Mouse (Mus musculus): ENCODE results near the gene Wscd1.
"Not testable (repeated sequence)": the region's sequence is repeated elsewhere in the genome, so short reads cannot be mapped to it uniquely, and the experiment has no call there.

Gene Wscd1

DNA sequence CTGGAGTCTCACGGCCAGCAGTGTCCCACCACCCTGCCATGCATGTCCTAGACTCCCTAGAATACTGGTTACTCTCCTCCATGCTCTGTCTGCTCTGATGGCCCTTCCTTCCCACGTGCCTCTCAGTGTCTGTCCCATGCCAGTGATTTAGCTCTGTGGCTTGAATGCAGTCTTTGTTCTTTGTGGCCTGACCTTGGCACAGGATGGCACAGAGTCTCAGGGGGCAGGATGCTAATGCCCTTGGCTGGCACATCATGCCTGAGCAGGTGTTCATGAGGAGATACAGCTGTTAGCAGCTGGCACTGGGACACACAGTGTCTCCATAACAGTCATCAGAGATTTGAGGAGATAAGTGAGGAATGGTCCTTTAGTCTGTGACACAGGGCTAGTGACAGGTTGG is 20.8 kb downstream of the Wscd1 start:
- DNase-seq, result no peak

GRCm38 (mm10) chr11:71771074-71771473 is 21.4 kb downstream of the Wscd1 start:
- no peak for DNase-seq

GRCm38 (mm10) chr11:71772056-71772455 is 22.3 kb downstream of the Wscd1 start:
- DNase-seq, result peak; percentile 49

DNA sequence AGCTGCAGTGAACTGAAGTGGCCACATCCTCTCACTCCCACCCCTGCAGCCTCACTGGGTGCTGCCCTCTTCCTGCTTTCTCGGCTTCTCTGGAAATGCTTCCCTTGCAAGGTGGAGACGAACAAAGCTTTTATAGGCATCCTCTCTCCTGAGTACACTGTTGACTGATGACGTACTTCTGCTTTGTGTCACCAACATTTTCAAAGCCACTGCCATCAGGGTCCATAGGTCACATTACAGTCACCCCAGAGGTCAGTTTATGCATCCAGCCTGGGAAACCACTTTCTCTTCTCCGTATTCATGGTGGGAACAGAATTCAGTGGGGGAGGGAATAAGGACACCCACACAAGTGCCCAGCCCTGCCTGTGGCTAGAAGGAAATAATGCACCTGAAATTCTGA is 23.1 kb downstream of the Wscd1 start:
- no peak for DNase-seq

- peak; percentile 53 for DNase-seq
Observed at GRCm38 (mm10) chr11:71773986-71774767, 24.5 kb downstream of the Wscd1 start.

- DNase-seq, result peak; percentile 58
Observed at GRCm38 (mm10) chr11:71775056-71775455, 25.3 kb downstream of the Wscd1 start.

GRCm38 (mm10) chr11:71779642-71780041 is 29.9 kb downstream of the Wscd1 start:
- no peak for DNase-seq

DNA sequence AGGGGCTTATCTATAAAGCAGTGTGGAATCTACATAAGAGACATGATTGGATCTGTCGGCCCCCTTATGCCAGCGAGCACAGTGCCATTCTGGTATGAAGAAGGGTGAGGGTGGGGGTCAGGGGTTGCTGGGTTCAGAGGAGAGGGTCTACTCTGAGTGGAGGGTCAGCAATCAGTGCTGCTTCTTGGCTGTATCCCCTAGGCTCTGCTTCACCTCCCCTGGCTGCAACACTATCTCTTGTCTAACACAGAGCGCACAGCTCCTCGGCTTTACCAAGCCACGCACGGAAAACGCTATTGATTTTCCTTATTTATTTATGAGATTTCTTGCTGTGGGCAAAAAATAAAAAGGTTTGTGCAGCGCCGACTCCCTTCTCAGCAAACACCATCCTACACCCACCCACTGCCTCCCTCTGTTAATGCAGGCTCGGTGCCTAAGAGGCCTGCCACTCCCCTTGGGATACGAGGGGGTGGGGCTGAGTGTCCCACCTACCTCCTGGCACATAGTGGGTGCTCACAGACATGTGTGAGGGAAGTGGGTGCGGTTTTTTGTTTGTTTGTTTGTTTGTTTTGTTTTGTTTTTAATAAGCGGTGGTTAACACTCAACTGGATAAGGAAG is 32.1 kb downstream of the Wscd1 start:
- DNase-seq, result no peak

DNA sequence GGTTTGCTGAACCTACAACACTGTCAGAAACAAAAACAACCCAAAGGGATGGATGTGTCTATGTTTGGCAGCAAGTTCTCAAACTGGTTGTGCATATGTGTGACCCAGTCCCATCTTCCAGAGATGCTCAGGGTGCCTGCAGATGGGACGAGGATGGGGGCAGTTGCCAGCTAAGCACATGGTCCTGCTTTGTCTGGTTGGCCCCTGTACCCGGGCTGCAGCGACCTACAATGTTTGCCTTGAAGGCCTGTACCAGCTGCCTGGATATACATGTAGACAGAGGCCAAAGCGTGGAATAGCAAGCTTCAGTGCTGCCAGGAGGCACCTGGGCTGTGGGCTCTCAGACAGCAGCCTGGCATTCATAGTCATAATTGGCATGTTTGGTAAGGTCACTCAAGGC is 35.8 kb downstream of the Wscd1 start:
- DNase-seq, result no peak

GRCm38 (mm10) chr11:71788209-71788608 is 38.5 kb downstream of the Wscd1 start:
- no peak for DNase-seq

- peak; percentile 14 for DNase-seq
Observed at GRCm38 (mm10) chr11:71790227-71790626, 40.5 kb downstream of the Wscd1 start.

DNA sequence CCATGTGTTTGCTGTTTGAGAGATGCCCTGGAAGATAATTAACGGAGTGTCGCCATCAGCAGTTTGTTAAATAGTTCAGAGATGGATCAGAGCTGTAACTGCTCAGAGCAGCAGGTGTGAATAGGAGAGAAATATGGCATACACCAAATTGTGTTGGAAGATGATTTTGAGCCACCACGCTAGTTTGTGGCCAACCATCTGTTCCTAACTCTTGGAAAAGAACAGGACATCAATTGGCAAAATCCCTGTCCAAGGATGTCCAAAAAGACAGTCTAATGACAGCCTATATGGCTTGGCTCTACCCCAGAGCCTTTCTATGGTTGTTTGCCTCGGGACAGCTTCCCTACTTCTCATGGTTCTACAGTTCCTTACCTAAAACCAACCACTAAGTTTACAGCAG is 49.5 kb downstream of the Wscd1 start:
- DNase-seq, result no peak

DNA sequence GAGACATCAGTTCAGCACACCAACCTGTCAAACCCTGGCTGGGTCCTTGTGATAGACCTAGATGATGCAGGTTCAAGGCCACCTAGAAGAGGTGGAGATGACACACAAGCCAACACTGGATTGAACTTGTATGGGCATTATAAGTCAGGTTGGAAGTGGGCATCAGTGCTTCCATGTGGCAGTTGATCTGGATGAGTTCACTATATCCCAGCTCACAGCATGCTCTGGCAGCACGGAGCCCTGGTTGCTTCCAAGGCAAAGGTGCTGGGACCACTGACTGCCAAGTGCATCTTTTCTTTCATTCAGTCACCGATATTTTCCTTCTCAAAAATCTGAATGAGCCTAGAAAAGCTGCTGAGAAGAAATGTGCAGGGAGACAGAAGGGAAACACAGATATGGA is 58.8 kb downstream of the Wscd1 start:
- DNase-seq, result no peak

DNA sequence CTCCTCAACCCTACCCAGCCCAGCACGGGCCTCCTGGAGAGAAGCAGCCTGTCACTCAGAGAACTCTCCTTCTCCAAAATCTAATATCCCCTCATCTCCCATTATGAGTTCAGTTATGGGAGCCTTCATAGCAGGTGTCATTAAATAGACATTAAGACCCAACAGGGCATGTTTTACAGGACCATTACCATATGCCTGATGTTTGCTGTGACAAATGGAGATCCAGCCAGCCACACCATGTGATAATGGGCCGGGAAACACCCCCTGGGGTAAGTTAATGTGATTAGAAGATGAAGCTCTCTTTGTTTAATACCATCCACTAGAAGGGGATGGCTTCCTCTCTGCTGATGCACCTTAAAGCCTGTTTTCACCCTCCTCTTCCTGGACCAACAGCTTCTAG is 62.1 kb downstream of the Wscd1 start:
- DNase-seq, result no peak

GRCm38 (mm10) chr11:71812921-71813320 is 63.2 kb downstream of the Wscd1 start:
- no peak for DNase-seq

GRCm38 (mm10) chr11:71814511-71814910 is 64.8 kb downstream of the Wscd1 start:
- DNase-seq, result no peak

GRCm38 (mm10) chr11:71815326-71815725 is 65.6 kb downstream of the Wscd1 start:
- no peak for DNase-seq

- no peak for DNase-seq
Observed at GRCm38 (mm10) chr11:71816918-71817317, 67.2 kb downstream of the Wscd1 start.

DNA sequence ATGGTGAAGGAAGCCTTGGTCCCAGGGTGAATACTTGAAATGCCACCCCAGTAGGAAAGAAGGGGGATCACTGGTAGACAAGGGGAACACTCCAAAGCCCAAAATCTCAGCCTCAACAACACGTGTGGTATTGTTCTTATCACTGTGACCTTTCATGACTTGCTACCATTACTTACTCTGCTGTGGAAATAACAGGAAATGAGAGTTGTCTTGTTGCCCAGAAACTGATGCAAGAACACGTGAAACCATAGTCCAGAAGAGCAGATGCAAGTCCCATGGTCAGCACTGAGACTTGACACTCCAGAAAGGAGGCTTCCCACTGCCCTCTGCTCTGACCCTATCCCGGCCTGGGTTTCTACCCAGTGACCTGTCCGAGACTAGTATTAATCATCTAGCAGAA is 67.6 kb downstream of the Wscd1 start:
- peak; percentile 48 for DNase-seq

DNA sequence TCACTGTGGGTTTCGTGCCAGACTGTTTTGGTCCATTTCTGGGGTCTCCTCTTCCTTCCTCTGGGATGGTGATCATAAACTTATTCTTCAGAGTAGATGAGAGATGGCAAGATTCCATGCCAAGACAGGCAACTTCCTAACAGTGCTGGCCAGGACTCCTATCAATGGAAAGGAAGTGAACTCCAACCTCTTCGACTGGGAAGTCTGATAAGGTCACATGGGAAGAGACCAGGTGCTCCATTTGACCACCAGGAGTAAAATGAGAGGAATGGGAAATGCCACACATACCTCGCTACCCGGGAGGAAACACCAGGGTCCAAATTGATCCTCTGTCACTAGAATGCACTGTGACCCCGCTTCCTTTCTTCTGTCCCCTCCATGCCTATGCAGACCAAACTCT is 68.4 kb downstream of the Wscd1 start:
- peak; percentile 22 for DNase-seq

- DNase-seq, result no peak
Observed at GRCm38 (mm10) chr11:71819901-71820300, 70.2 kb downstream of the Wscd1 start.

- DNase-seq, result no peak
Observed at GRCm38 (mm10) chr11:71820847-71821246, 71.1 kb downstream of the Wscd1 start.

- not testable (repeated sequence) for DNase-seq
Observed at GRCm38 (mm10) chr11:71821526-71821925, 71.8 kb downstream of the Wscd1 start.

- no peak for DNase-seq
Observed at GRCm38 (mm10) chr11:71822031-71822430, 72.3 kb downstream of the Wscd1 start.

- no peak for DNase-seq
Observed at GRCm38 (mm10) chr11:71824971-71825370, 75.3 kb downstream of the Wscd1 start.
